Mouse (Mus musculus) hindbrain, embryonic 11.5 days (tissue): Measurements from ENCODE around the gene Trim75. TPM values are rescaled to one million over a fixed set of nuclear protein-coding genes. Genes with fewer than 3 reads are reported as not detected.

Experiments
- polyA plus RNA-seq: library from polyadenylated mRNA; unstranded; fragments of >200 nt; fragmentation: Nextera tagmentation; extraction: Ambion mirVana; gene quantifications from 2 replicates; pipeline ENCODE4 v1.2.1, GENCODE M21; 2014

Gene Trim75
- polyA plus RNA-seq, 1 experiment from 2014 or later, result not detected

Other genes with a start within 250 kb of the Trim75 start
- gene Klhl2, start 137.8 kb downstream of the Trim75 start, polyA plus RNA-seq, result 14.9 and 19.3 TPM in 2 replicates
- gene Tmem192, start 40.6 kb downstream of the Trim75 start, polyA plus RNA-seq, result 18.6 and 19.3 TPM in 2 replicates
- not detected in 2 replicates for gene Trim61, start 30.7 kb upstream of the Trim75 start, polyA plus RNA-seq
- gene Trim60, start 30.8 kb upstream of the Trim75 start, polyA plus RNA-seq, result not detected in 2 replicates
- gene Apela, start 49.5 kb upstream of the Trim75 start, polyA plus RNA-seq, result 2.2 and 3.5 TPM in 2 replicates
- not detected in 2 replicates for gene Gm10663, start 87.2 kb upstream of the Trim75 start, polyA plus RNA-seq
- not detected in 2 replicates for gene BC030870, start 141.7 kb upstream of the Trim75 start, polyA plus RNA-seq